Mouse (Mus musculus) liver, embryonic 13.5 days (tissue): ENCODE data around the gene Ier2. TPM values are rescaled to one million over a fixed set of nuclear protein-coding genes. Genes with fewer than 3 reads are reported as not detected.

ENCODE experiments used
- ATAC-seq: fragments of 200-750 bp; cut with Nextera tagmentation; 2 replicates; pipeline ENCODE4 v1.8.0; 2017; ENCODE audit warnings: low read depth, mild to moderate bottlenecking, moderate number of reproducible peaks, moderate library complexity
- DNase-seq: peaks from one replicate; pipeline ENCODE4 v3.0.0; 2022
- H3K27ac ChIP-seq: fragments of 300-500 bp; sonication (generic); 2 replicates; pipeline ENCODE4 v1.5.1; 2015; ENCODE audit warnings: moderate library complexity, mild to moderate bottlenecking, inconsistent platforms
- H3K27me3 ChIP-seq: fragments of 300-500 bp; sonication (generic); 2 replicates; pipeline ENCODE4 v1.6.1; 2015; ENCODE audit warnings: mild to moderate bottlenecking, inconsistent platforms
- H3K36me3 ChIP-seq: fragments of 300-500 bp; sonication (generic); 2 replicates; pipeline ENCODE4 v1.6.1; 2015; ENCODE audit warnings: mild to moderate bottlenecking, inconsistent platforms
- H3K4me1 ChIP-seq: fragments of 300-500 bp; sonication (generic); replicated peaks from 2 replicates; pipeline ENCODE4 v1.6.1; 2015; ENCODE audit warnings: inconsistent platforms
- H3K4me2 ChIP-seq: fragments of 300-500 bp; sonication (generic); 2 replicates; pipeline ENCODE4 v1.6.1; 2015; ENCODE audit warnings: inconsistent platforms, mild to moderate bottlenecking, moderate library complexity
- H3K4me3 ChIP-seq: fragments of 300-500 bp; sonication (generic); replicated peaks from 2 replicates; pipeline ENCODE4 v1.5.1; 2015; ENCODE audit warnings: mild to moderate bottlenecking, inconsistent platforms
- H3K9ac ChIP-seq: fragments of 300-500 bp; sonication (generic); 2 replicates; pipeline ENCODE4 v1.6.1; 2015; ENCODE audit warnings: mild to moderate bottlenecking, inconsistent platforms
- H3K9me3 ChIP-seq: fragments of 300-500 bp; sonication (generic); replicated peaks from 2 replicates; pipeline ENCODE4 v1.6.1; 2016; ENCODE audit warnings: inconsistent platforms
- WGBS: fragments of 180-500 bp; shearing (Covaris S2); methylation state at CpG from one replicate; pipeline ENCODE4 v1.1.7; 2015; ENCODE audit not compliant: insufficient replicate concordance; 5-methylcytosine and 5-hydroxymethylcytosine counted together
- polyA plus RNA-seq: library from polyadenylated mRNA; unstranded; fragments of >200 nt; fragmentation: Nextera tagmentation; extraction: Ambion mirVana; gene quantifications from 2 replicates; pipeline ENCODE4 v1.2.1, GENCODE M21; 2015

The Ier2 gene
- polyA plus RNA-seq, 1 experiment from 2014 or later: 20.5 TPM

DNA sequence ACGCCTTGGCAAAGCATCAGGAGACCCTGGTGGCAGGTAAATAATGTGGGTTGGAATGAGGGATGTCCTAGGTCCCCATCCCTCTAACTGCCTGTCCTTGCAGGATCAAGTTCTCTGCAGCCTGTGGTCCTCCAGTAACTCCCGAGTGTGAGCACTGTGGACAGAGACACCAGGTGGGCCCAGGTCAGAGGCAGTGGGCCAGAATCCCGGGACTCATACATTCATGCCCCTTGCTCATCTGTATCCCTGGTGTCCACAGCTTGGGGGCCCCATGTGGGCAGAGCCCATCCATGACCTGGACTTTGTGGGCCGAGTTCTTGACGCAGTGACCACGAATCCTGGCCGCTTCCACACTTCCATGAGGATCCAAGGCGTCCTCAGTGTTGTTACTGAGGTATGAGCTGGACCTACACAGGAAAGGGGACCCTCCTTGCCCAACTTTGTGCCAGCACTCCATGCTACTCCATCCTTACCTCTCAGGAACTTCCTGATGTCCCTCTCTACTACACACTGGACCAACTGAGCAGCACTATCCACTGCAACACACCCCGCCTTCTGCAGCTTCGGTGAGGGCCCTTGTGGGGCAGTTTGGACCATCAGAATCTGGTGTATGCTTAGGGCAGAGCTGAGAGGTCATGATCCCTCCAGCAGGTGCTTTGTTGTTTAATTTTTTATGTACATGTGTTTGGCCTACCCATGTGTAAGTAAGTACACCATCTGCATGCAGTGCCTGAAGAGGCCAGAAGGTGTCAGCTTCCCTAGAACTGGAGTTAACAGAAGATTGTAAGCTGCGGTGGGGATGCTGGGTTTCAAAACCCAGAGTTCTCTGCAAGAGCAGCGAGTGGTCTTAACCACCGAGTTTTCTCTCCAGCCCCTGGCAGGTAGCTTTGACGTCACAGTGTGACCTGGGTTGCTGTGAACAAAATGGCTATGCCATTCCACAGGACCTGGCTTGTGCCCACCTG is 34.8 kb upstream of the Ier2 start:
- peaks cover 71% of the 10 kb centered on the region for H3K36me3 ChIP-seq

DNA sequence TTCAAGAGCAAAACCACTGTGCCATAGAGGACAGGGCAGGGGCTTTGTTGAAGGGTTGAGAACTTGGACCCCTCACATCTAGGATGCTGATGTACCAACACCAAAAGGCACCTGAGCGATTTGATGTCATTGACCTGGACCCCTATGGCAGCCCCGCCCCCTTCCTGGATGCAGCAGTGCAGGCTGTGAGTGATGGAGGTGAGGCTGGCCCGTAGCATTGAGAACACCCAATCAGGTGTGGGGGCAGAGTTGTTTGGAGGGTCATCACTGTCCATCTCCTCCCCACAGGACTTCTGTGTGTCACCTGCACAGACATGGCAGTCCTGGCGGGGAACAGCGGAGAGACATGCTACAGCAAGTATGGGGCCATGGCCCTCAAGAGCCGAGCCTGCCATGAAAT is 32.5 kb upstream of the Ier2 start:
- no peak for DNase-seq
- H3K27me3 ChIP-seq: no peaks in the 10 kb centered on the region
- H3K36me3 ChIP-seq: peaks cover 86% of the 10 kb centered on the region
- H3K4me3 ChIP-seq: no peak overlapping the region
- H3K4me1 ChIP-seq: peaks cover 35% of the 10 kb centered on the region
- no peak overlapping the region for H3K27ac ChIP-seq
- 78% methylated on average over 6 of the region's 6 CpGs for WGBS
- no peak for ATAC-seq
- H3K9ac ChIP-seq: no peak overlapping the region
- no peaks in the 10 kb centered on the region for H3K9me3 ChIP-seq
- H3K4me2 ChIP-seq: no peak overlapping the region

More for the DNA sequence above, 34.8 kb upstream of the Ier2 start:
- H3K4me2 ChIP-seq: no peak overlapping the region
- no peaks in the 10 kb centered on the region for H3K27me3 ChIP-seq
- no peaks in the 10 kb centered on the region for H3K9me3 ChIP-seq
- no peak overlapping the region for H3K9ac ChIP-seq
- 77% methylated on average over 14 of the region's 14 CpGs for WGBS
- H3K4me1 ChIP-seq: peaks cover 37% of the 10 kb centered on the region
- ATAC-seq (no peak), DNase-seq (no peak)
- H3K27ac ChIP-seq: peak overlapping the region; percentile 98; the same call in 1 of the 2 replicates
- no peak overlapping the region for H3K4me3 ChIP-seq

DNA sequence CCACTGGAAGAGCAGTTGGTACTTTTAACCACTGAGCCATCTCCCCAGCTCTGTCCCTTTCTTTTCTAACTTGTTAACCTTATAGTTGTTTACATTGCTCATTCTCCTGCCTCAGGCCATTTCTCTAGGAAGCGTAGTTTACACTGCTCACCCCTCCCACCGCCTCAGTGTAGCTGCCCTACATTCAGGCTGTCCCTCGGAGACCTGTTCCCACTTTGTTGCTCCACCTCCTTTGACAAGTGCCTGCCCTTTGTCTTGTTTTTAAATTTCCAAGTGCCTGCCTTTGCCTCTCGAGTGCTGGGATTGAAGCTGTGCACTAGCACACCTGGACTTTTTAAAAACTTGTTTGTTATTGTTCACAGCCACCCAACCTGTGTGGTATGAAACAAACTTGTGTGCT is 30.7 kb upstream of the Ier2 start:
- no peak overlapping the region for H3K4me3 ChIP-seq
- no peaks in the 10 kb centered on the region for H3K9me3 ChIP-seq
- DNase-seq (no peak), ATAC-seq (no peak)
- WGBS: 77% methylated on average over 4 of the region's 4 CpGs
- no peak overlapping the region for H3K4me2 ChIP-seq
- H3K4me1 ChIP-seq: peaks cover 32% of the 10 kb centered on the region
- H3K9ac ChIP-seq: no peak overlapping the region
- H3K27me3 ChIP-seq: no peaks in the 10 kb centered on the region
- no peak overlapping the region for H3K27ac ChIP-seq
- H3K36me3 ChIP-seq: peaks cover 73% of the 10 kb centered on the region

DNA sequence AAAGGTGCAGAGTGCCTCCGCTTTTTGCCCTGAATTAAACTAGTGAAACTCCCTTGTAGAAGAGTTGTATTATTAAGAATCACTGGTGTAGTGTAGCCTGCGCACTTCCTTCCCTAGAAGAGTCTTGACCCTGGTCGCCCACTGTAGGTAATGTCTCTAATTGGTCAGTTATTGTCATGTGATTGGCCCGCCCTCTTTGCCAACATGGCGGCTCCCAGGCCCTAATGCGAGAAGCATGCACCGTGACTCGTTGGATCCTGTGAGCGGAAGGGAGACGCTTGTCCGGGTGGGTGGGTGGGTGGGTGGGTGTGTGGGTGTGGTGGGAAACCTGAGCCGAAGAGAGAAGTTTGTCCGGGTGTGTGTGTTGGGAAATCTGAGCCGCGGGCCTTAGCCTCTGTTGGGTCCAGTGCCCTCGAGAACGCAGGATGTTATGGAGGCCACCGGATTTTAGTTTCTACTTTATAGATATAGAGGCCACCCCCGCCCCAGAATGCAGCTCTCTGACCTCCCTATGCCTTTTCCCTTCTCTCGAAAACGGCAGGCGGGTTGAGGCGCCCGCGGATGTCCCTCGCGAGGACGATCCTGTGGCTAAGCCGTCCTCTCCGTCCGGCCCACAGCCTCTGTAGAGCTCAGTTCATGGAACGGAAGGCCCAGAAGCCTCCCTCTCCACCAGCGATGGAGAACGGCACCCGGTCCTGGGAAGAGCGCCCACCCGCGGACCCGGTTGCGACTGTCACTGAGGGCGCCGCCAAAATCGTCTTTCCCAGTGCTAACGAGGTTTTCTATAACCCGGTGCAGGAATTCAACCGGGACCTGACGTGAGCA is 26.7 kb upstream of the Ier2 start:
- peak; percentile 85 for DNase-seq
- Histone ChIP-seq H3K9ac (peak overlapping the region; percentile 100), H3K4me2 (peak overlapping the region; percentile 94), H3K9me3 (no peaks in the 10 kb centered on the region), H3K27ac (peak overlapping the region; percentile 96), H3K4me1 (peaks cover 59% of the 10 kb centered on the region), H3K27me3 (no peaks in the 10 kb centered on the region), H3K4me3 (peak overlapping the region; percentile 99), H3K36me3 (peaks cover 34% of the 10 kb centered on the region)
- WGBS: under 1% methylated on average over 47 of the region's 47 CpGs
- peak; percentile 70 for ATAC-seq

DNA sequence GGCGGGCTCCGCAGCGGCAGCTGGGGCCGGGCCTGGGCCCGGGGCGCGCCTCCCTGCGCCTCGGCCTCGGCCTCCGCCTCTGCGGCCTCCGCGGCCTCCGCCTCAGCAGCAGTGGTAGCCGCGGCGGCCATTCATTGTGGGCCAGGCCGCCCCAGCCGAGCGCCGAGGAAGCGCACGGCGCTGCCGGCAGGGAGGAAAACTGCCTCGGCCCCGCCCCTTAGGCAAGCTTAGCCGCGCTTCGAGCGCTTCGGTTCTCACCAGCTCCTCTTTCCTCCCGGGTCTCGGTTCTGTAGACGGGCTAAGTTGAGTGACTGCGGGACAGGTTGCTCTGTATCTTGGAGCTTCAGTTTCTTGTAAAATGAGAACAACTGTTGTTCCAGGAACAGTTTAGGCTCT is 25.1 kb upstream of the Ier2 start, which contains the start of gene Nacc1:
Gene Nacc1, minus strand, starts transcription at position 158 of the 396 bp plus-strand sequence.
- under 1% methylated on average over 37 of the region's 37 CpGs for WGBS

DNA sequence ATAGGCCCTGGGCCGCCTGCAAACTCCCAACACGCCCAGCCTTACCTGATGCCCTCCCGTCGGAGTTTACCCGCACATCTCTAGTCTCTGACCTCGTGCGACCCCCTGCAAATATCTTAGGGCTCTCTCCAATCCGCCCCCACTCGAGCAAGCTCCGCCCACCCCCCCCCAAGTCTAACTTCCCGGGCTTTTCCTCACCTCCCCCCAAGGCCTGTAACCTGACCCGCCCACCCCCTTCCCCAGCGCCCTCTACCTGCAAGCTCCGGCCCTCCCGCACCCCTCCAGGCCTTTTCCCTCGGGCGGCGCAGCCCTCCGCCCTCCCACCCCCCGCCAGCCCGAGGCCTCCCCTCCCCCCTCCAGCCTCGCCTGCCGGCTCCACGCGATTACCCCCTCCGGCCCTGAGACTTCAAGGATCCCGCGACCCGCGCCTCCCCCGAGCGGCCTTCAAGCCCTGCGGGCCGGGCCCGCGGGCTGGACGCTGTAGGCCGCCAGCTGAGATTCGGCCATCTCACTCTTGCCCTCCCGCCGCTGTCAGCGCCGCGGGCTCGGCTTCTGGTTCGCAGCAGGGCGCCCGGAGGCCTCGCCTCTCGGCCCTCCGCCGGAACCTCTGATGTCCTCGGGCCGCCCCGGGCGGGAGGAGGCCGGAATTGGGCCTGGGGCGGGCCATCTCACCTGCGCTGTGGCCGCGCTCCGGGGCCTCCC is 24.5 kb upstream of the Ier2 start:
- Histone ChIP-seq H3K27ac (peak overlapping the region; percentile 96), H3K36me3 (peaks cover 32% of the 10 kb centered on the region), H3K9me3 (no peaks in the 10 kb centered on the region), H3K4me3 (peak overlapping the region; percentile 99), H3K27me3 (no peaks in the 10 kb centered on the region), H3K4me1 (peaks cover 79% of the 10 kb centered on the region), H3K4me2 (peak overlapping the region; percentile 94), H3K9ac (peak overlapping the region; percentile 100)
- WGBS: under 1% methylated on average over 61 of the region's 62 CpGs
- DNase-seq (no peak), ATAC-seq (peak; percentile 16)

More for the DNA sequence above, 25.1 kb upstream of the Ier2 start, which contains the start of gene Nacc1:
- no peaks in the 10 kb centered on the region for H3K27me3 ChIP-seq
- H3K36me3 ChIP-seq: peaks cover 32% of the 10 kb centered on the region
- peak; percentile 80 for ATAC-seq
- peak within 1 kb of the TSS; percentile 96 for H3K27ac ChIP-seq
- DNase-seq: peak; percentile 86
- peak within 1 kb of the TSS; percentile 94 for H3K4me2 ChIP-seq
- peak within 1 kb of the TSS; percentile 99 for H3K4me3 ChIP-seq
- peaks cover 74% of the 10 kb centered on the region for H3K4me1 ChIP-seq
- H3K9ac ChIP-seq: peak within 1 kb of the TSS; percentile 100
- H3K9me3 ChIP-seq: no peaks in the 10 kb centered on the region

DNA sequence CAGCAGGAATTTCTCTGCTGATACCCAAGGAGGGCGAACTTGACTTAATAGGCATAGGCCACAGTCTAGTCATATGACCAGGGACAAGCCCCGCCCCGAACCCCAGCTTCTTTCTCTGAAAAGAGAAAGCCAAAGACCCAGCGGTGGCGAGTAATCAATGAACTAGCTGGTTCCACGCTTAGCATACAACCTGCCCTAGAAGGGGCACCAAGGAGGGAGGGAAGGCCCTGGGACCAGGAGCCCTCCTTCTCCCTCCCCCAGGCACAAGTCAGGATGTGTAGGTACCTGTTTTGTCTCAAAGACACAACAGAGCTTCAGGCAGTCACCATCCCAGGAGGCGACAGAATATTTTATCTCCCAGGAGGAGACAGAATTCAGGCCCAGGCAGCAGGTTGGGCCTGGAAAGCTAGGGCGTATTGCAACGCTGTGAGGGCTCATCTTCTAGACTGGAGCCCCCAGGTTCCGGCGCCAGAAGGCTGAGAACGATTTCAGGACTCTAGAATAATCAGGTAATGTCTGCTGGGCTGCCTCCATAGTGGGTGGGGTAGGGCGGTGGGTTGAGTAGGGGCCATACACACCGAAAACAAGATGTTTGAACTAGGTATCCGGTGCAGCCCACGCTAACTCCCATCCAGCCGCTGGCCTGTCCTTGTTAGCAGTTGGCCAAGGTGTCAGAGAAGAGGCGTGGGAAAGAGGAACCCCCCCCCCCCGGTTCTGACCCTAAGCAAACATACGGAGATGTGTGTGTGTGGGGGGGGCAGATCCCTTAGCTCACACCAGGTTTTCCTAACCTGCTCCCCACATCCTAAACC is 23.7 kb upstream of the Ier2 start, which contains the start of gene Trmt1:
Gene Trmt1, plus strand, starts transcription at position 117 of the 812 bp plus-strand sequence.
- Histone ChIP-seq H3K9ac (peak within 1 kb of the TSS; percentile 100), H3K4me1 (peaks cover 87% of the 10 kb centered on the region), H3K4me2 (peak within 1 kb of the TSS; percentile 94), H3K4me3 (peak within 1 kb of the TSS; percentile 99), H3K27ac (peak within 1 kb of the TSS; percentile 96), H3K36me3 (peaks cover 32% of the 10 kb centered on the region), H3K9me3 (no peaks in the 10 kb centered on the region), H3K27me3 (no peaks in the 10 kb centered on the region)
- DNase-seq (peak; percentile 61), ATAC-seq (peak; percentile 3; the same call in 1 of the 2 replicates)
- 7% methylated on average over 20 of the region's 20 CpGs for WGBS

DNA sequence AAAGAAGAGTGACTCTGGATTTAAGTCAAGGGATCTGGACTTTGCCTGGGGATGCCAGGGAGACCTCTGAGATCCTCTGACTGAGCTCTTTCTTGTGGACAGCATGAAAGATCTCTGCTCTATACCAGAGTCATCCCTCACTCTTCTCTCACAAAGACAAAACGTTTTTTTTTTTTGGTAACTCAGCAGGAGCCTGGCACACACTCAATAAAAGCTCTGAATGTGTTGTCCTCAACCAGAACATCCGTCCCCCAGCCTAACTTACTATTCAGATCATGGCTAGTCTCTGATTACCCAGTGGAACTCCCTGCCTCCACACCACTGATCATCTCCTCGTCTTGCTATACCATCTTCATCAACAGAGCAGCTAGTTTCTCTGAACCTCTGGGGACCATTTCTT is 21.9 kb upstream of the Ier2 start:
- DNase-seq (no peak), ATAC-seq (no peak)
- WGBS: 57% methylated on average over 3 of the region's 3 CpGs
- Histone ChIP-seq H3K36me3 (peaks cover 29% of the 10 kb centered on the region), H3K27me3 (no peaks in the 10 kb centered on the region), H3K4me3 (no peak overlapping the region), H3K9ac (peak overlapping the region; percentile 100; the same call in 1 of the 2 replicates), H3K9me3 (no peaks in the 10 kb centered on the region), H3K4me1 (peaks cover 75% of the 10 kb centered on the region), H3K27ac (peak overlapping the region; percentile 96; the same call in 1 of the 2 replicates), H3K4me2 (no peak overlapping the region)

DNA sequence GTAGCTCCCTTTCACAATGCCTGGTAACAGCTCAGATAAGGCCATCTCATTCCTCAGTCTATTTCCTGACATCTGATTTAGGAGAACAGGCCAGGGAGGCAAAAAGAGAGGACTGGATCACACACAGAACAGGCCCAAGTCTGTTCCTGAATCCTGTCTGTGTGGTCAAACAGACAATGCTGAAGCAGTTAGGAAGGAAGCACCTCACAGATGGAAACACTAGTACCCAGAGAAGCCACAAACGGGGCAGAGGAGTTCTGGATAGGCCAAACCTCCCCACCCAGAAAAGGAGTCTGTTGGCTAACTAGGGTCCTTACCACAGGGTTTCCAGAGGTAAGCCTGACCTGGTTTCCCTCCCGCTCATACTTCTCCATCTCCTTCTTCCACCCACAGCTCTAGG is 19.6 kb upstream of the Ier2 start:
- Histone ChIP-seq H3K9ac (no peak overlapping the region), H3K27me3 (no peaks in the 10 kb centered on the region), H3K4me1 (peaks cover 77% of the 10 kb centered on the region), H3K9me3 (no peaks in the 10 kb centered on the region), H3K4me3 (no peak overlapping the region), H3K36me3 (peaks cover 32% of the 10 kb centered on the region), H3K27ac (no peak overlapping the region), H3K4me2 (no peak overlapping the region)
- WGBS: 60% methylated on average over 2 of the region's 2 CpGs
- no peak for DNase-seq
- ATAC-seq: no peak

DNA sequence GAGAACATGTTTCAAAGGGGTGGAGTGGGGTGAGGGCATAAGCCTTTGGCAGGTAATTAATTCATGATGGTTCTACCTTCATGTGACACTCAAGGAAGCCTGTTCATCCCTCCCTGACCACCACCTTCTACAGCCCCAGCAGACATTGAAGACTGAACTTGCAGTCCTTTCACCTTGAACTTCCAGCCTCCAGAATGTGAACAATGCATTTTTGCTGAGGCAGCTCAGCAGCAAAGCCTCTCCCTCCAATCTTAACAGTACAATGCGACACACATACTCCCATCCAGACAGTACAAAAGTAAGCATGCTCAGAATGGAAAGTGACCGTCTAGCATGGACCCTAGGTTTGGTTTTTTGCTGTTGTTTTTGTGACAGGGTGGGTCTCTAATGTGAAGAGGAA is 18.8 kb upstream of the Ier2 start:
- no peak for DNase-seq
- H3K9ac ChIP-seq: no peak overlapping the region
- H3K27ac ChIP-seq: no peak overlapping the region
- peaks cover 40% of the 10 kb centered on the region for H3K36me3 ChIP-seq
- no peaks in the 10 kb centered on the region for H3K9me3 ChIP-seq
- WGBS: 82% methylated on average over 2 of the region's 2 CpGs
- peaks cover 76% of the 10 kb centered on the region for H3K4me1 ChIP-seq
- no peak for ATAC-seq
- no peaks in the 10 kb centered on the region for H3K27me3 ChIP-seq
- no peak overlapping the region for H3K4me3 ChIP-seq
- no peak overlapping the region for H3K4me2 ChIP-seq
